ENCODE assay signal across 23 mouse cellular contexts in genomic region chr14:21761560-21761959, GRCm38 (mm10). TPM values are rescaled to one million over a fixed set of nuclear protein-coding genes. Genes with fewer than 3 reads are reported as not detected.
DNase-seq lines count a peak whose midpoint lies in the region.
"Had no signal": no experiment of that assay in that cellular context is flagged by ENCODE, and none has a peak within 500 bp of the region (broad histone marks: within the 10 kb centered on the region; RNA-seq: fewer than 3 reads in every experiment).

No protein-coding gene starts in this region.

- peak; percentile 45 for DNase-seq in adrenal gland, adult 2 months
- DNase-seq in adrenal gland, adult 8-10 months: no peak
- peak; percentile 72 for DNase-seq in heart, adult 11 months
- no peak for DNase-seq in heart, postnatal 10 days
- DNase-seq: adrenal gland, postnatal 10 days; cerebellum, adult 11 months; cerebellum, adult 18-20 months; cerebellum, adult 8-10 months; cerebellum, adult 9-11 months; cerebellum, postnatal 14 days; cerebellum, postnatal 36 days; embryo, embryonic 11 days had no signal

- intact Hi-C loops in heart, postnatal 10 days (cut with DNase I): no loop called here

RNA-seq across cellular contexts. Expression of gene Dusp13, which starts 10.6 kb away (rescaled TPM):
- not detected for total RNA-seq in adrenal gland, adult 2 months (2021)
- 0.77 and 1.1 TPM in 2 replicates for polyA plus RNA-seq in adrenal gland, adult 2 months (2012; rRNA removed)
- total RNA-seq in adrenal gland, adult 8-10 months (2022): under 1 TPM; 0.44 to 0.86 (median 0.56) TPM
- under 1 TPM in 1 of 2 experiments, not detected in 1; 0.60 TPM for total RNA-seq in heart, postnatal 10 days (2021)
- total RNA-seq: common myeloid progenitor, adult 5-6 weeks; MEL had no signal
- polyA plus RNA-seq: brain, embryonic 14.5 days; embryonic facial prominence, embryonic 11.5 days; erythroblast, embryonic 14.5 days; forebrain, embryonic 10.5 days; forebrain, embryonic 12.5 days; forebrain, embryonic 14.5 days; forebrain, embryonic 16.5 days had no signal

RNA-seq across cellular contexts. Expression of gene Samd8, which starts 11.2 kb away (rescaled TPM):
- 10 to 100 TPM; 46.5 to 47.5 TPM for total RNA-seq in adrenal gland, adult 2 months (2021)
- polyA plus RNA-seq in adrenal gland, adult 2 months (2012; rRNA removed): 18.8 and 22.2 TPM in 2 replicates
- total RNA-seq in adrenal gland, adult 8-10 months (2022): 10 to 100 TPM; 51.8 to 77.2 (median 64.6) TPM
- 10 to 100 TPM; 27.2 to 30.5 TPM for total RNA-seq in heart, postnatal 10 days (2021)

RNA-seq across cellular contexts. Expression of gene Dupd1, which starts 47.2 kb away (rescaled TPM):
- under 1 TPM; 0.58 to 0.62 TPM for total RNA-seq in adrenal gland, adult 2 months (2021)
- 0.40 and 0.49 TPM in 2 replicates for polyA plus RNA-seq in adrenal gland, adult 2 months (2012; rRNA removed)
- 1 to 10 TPM in 2 of 4 experiments, under 1 TPM in 1, not detected in 1; 0.74 to 1.3 (median 1.3) TPM for total RNA-seq in adrenal gland, adult 8-10 months (2022)
- under 1 TPM in 1 of 2 experiments, not detected in 1; 0.45 TPM for total RNA-seq in heart, postnatal 10 days (2021)
- total RNA-seq: common myeloid progenitor, adult 5-6 weeks; ES-E14; MEL had no signal
- polyA plus RNA-seq: embryonic facial prominence, embryonic 15.5 days; forebrain, embryonic 10.5 days; forebrain, embryonic 12.5 days; forebrain, embryonic 14.5 days had no signal

Comparison
In these comparisons a context has a peak if more than half of its experiments do, and no peak if none do; other contexts are left out.
1. DNase-seq: peak in adrenal gland, adult 2 months (single experiment) and heart, adult 11 months (single experiment); none in adrenal gland, adult 8-10 months (single experiment) and heart, postnatal 10 days (0 of 2).